Mouse (Mus musculus) spleen, adult 18-20 months (tissue): ENCODE results near the gene Usp36.

ENCODE experiments used
- DNase-seq, 2 experiments: peaks; one replicate each; pipeline ENCODE4 v3.0.0; 2022; ENCODE audit warnings: mixed read lengths in 2 of 2

The Usp36 gene

GRCm38 (mm10) chr11:118297967-118298366, 7.9 kb upstream of the Usp36 start:
- DNase-seq = no peak

GRCm38 (mm10) chr11:118295026-118295425, 5.0 kb upstream of the Usp36 start:
- DNase-seq = no peak

GRCm38 (mm10) chr11:118292671-118293070, 2.6 kb upstream of the Usp36 start:
- DNase-seq = no peak

- DNase-seq = no peak
Measured at GRCm38 (mm10) chr11:118289562-118289961, 482 bp downstream of the Usp36 start.

GRCm38 (mm10) chr11:118289037-118289511, 970 bp downstream of the Usp36 start:
- DNase-seq = no peak

GRCm38 (mm10) chr11:118287573-118287972, 2.5 kb downstream of the Usp36 start:
- DNase-seq = no peak

- DNase-seq = no peak
Measured at GRCm38 (mm10) chr11:118286434-118286833, 3.6 kb downstream of the Usp36 start.

GRCm38 (mm10) chr11:118285791-118286190, 4.3 kb downstream of the Usp36 start:
- DNase-seq = no peak

- no peak for DNase-seq
Measured at GRCm38 (mm10) chr11:118280218-118280617, 9.8 kb downstream of the Usp36 start.

GRCm38 (mm10) chr11:118276328-118276727, 13.7 kb downstream of the Usp36 start:
- no peak for DNase-seq

- no peak for DNase-seq
Measured at GRCm38 (mm10) chr11:118275092-118275491, 15.0 kb downstream of the Usp36 start.

GRCm38 (mm10) chr11:118269827-118270226, 20.2 kb downstream of the Usp36 start:
- DNase-seq = peak in 1 of 2 experiments; percentile 69

- DNase-seq = no peak
Measured at GRCm38 (mm10) chr11:118266666-118267046, 23.4 kb downstream of the Usp36 start.

- no peak for DNase-seq
Measured at GRCm38 (mm10) chr11:118266044-118266665, 23.9 kb downstream of the Usp36 start.

- DNase-seq = no peak
Measured at GRCm38 (mm10) chr11:118265621-118266020, 24.4 kb downstream of the Usp36 start.

- no peak for DNase-seq
Measured at GRCm38 (mm10) chr11:118263146-118263545, 26.9 kb downstream of the Usp36 start.

- peak in 1 of 2 experiments; percentile 38 for DNase-seq
Measured at GRCm38 (mm10) chr11:118260081-118260480, 30.0 kb downstream of the Usp36 start.

- DNase-seq = no peak
Measured at GRCm38 (mm10) chr11:118259580-118259979, 30.5 kb downstream of the Usp36 start.

GRCm38 (mm10) chr11:118256371-118256770, 33.7 kb downstream of the Usp36 start:
- DNase-seq = no peak

- DNase-seq = peak; percentile 46 to 59
Measured at GRCm38 (mm10) chr11:118254159-118254951, 35.7 kb downstream of the Usp36 start.

GRCm38 (mm10) chr11:118253447-118254158, 36.4 kb downstream of the Usp36 start:
- DNase-seq = no peak

- DNase-seq = no peak
Measured at GRCm38 (mm10) chr11:118249012-118249383, 41.0 kb downstream of the Usp36 start.
